Mouse (Mus musculus): Measurements from ENCODE around the gene 1700025G04Rik. TPM values are rescaled to one million over a fixed set of nuclear protein-coding genes. Genes with fewer than 3 reads are reported as not detected.
A peak's percentile ranks its signal among the peaks of the same experiment; 100 is the strongest.

The 1700025G04Rik gene
- polyA plus RNA-seq, 1 experiment from 2014 or later = 8.7 TPM

DNA sequence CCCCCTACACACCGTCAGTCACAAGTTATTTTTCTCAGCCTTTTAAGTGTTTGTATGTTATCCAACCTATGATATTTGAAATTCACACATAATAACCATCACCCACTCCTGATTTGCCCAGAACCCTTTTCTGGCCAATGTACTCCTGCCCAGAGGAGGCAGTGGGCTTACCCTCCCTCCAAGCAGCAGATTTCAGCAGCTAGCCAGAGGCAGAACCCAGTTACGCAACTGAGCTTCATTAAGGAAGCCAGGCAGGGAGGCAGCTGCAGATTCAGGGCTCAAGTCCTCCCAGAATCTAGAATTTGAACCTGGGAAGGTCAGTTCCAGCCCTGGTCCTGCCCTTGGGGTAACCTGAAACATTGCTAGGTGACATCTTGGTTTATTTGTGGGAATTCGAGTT lies 141.9 kb downstream of the 1700025G04Rik start:
- DNase-seq (ENCODE audit: low spot score) = no peak
- H3K9me3 ChIP-seq (ENCODE audit: control insufficient read depth, low read length) = no peaks in the 10 kb centered on the region
- no peak overlapping the region for H3K27ac ChIP-seq (ENCODE audit: low read depth, low read length)
- no peak for ATAC-seq (replicated peaks; ENCODE audit: low FRiP score)
- no peaks in the 10 kb centered on the region for H3K27me3 ChIP-seq (replicated peaks; ENCODE audit: control insufficient read depth, insufficient read depth, low read length)
- no peak overlapping the region for H3K4me3 ChIP-seq (ENCODE audit: low read depth, low read length)
- H3K4me1 ChIP-seq (replicated peaks; ENCODE audit: control insufficient read depth, insufficient read depth, low read length) = peaks cover 12% of the 10 kb centered on the region
- H3K9ac ChIP-seq (ENCODE audit: low read depth, low read length) = no peak overlapping the region
- no peaks in the 10 kb centered on the region for H3K36me3 ChIP-seq (ENCODE audit: control insufficient read depth, insufficient read depth, low read length)
- 49% methylated on average over 3 of the region's 3 CpGs for WGBS
- H3K4me2 ChIP-seq = peak overlapping the region; percentile 26; the same call in 1 of the 2 replicates

DNA sequence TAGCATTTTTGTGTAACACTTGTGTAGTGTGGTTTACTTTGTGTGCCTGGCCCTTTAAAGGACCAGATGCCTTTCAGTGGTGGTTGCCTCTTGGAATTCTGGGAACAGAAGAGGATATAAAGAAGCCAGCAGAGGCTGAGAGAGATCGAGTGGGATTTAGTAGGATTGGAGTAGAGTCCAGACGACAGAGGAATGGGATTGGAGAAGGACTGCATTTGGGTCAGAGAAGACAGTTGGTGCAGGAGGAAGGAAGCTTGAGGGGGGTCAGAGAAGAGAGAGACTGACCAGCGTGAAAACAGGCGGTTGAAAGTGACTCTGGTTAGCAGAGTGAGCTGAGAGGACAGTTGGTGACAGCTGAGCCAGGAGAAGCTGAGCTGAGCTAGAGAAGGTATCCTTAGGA lies 142.4 kb downstream of the 1700025G04Rik start:
- 30% methylated on average over 4 of the region's 4 CpGs for WGBS
- Histone ChIP-seq H3K27ac (ENCODE audit: low read depth, low read length) (no peak overlapping the region), H3K36me3 (ENCODE audit: control insufficient read depth, insufficient read depth, low read length) (no peaks in the 10 kb centered on the region), H3K4me3 (ENCODE audit: low read depth, low read length) (no peak overlapping the region), H3K9me3 (ENCODE audit: control insufficient read depth, low read length) (no peaks in the 10 kb centered on the region), H3K9ac (ENCODE audit: low read depth, low read length) (no peak overlapping the region), H3K4me1 (replicated peaks; ENCODE audit: control insufficient read depth, insufficient read depth, low read length) (peaks cover 12% of the 10 kb centered on the region), H3K27me3 (replicated peaks; ENCODE audit: control insufficient read depth, insufficient read depth, low read length) (no peaks in the 10 kb centered on the region), H3K4me2 (peak overlapping the region; percentile 26)
- DNase-seq (ENCODE audit: low spot score) (no peak), ATAC-seq (replicated peaks; ENCODE audit: low FRiP score) (no peak)

GRCm38 (mm10) chr1:151944457-151945223 lies 145.3 kb downstream of the 1700025G04Rik start:
- ATAC-seq (replicated peaks; ENCODE audit: low FRiP score) = peak; percentile 68; the same call in 1 of the 2 replicates
- Histone ChIP-seq H3K9me3 (ENCODE audit: control insufficient read depth, low read length) (no peaks in the 10 kb centered on the region), H3K9ac (ENCODE audit: low read depth, low read length) (no peak overlapping the region), H3K27me3 (replicated peaks; ENCODE audit: control insufficient read depth, insufficient read depth, low read length) (no peaks in the 10 kb centered on the region), H3K4me1 (replicated peaks; ENCODE audit: control insufficient read depth, insufficient read depth, low read length) (peaks cover 19% of the 10 kb centered on the region), H3K36me3 (ENCODE audit: control insufficient read depth, insufficient read depth, low read length) (no peaks in the 10 kb centered on the region), H3K4me3 (ENCODE audit: low read depth, low read length) (no peak overlapping the region), H3K27ac (ENCODE audit: low read depth, low read length) (no peak overlapping the region), H3K4me2 (no peak overlapping the region)
- DNase-seq (ENCODE audit: low spot score) = no peak
- 36% methylated on average over 10 of the region's 10 CpGs for WGBS

DNA sequence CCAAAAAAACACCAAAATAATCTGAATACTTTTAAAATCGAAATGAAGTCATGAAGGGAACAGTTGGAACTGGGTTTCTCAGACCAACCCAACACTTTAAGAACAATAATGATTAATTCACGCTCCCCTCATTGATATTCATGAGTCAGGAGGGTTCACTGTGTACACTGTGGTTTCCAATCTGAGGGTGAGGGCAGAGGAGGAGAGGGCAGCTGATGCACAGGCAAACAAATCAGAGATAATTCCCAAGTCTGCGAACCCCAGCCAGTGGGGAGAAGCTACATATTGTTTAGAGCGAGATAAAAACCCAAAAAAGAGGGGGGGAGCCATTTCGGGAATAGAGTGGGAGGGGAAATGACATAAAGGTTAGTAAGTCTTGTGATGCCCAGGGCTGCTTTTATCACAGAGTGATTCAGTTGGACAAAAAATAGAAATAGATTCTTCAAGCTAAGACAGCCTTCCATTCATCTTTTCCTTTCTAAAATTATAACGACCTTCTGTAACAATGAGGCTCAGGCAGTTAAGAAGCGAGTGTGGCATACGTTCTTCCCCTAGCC lies 146.2 kb downstream of the 1700025G04Rik start:
- Histone ChIP-seq H3K9me3 (ENCODE audit: control insufficient read depth, low read length) (no peaks in the 10 kb centered on the region), H3K27ac (ENCODE audit: low read depth, low read length) (no peak overlapping the region), H3K4me2 (no peak overlapping the region), H3K4me1 (replicated peaks; ENCODE audit: control insufficient read depth, insufficient read depth, low read length) (peaks cover 22% of the 10 kb centered on the region), H3K36me3 (ENCODE audit: control insufficient read depth, insufficient read depth, low read length) (no peaks in the 10 kb centered on the region), H3K9ac (ENCODE audit: low read depth, low read length) (no peak overlapping the region), H3K4me3 (ENCODE audit: low read depth, low read length) (no peak overlapping the region), H3K27me3 (replicated peaks; ENCODE audit: control insufficient read depth, insufficient read depth, low read length) (no peaks in the 10 kb centered on the region)
- 48% methylated on average over 8 of the region's 8 CpGs for WGBS
- no peak for DNase-seq (ENCODE audit: low spot score)
- ATAC-seq (replicated peaks; ENCODE audit: low FRiP score) = no peak

GRCm38 (mm10) chr1:151942972-151943654 lies 146.8 kb downstream of the 1700025G04Rik start:
- H3K4me3 ChIP-seq (ENCODE audit: low read depth, low read length) = no peak overlapping the region
- H3K9me3 ChIP-seq (ENCODE audit: control insufficient read depth, low read length) = no peaks in the 10 kb centered on the region
- 38% methylated on average over 11 of the region's 11 CpGs for WGBS
- no peaks in the 10 kb centered on the region for H3K36me3 ChIP-seq (ENCODE audit: control insufficient read depth, insufficient read depth, low read length)
- no peak overlapping the region for H3K4me2 ChIP-seq
- H3K27me3 ChIP-seq (replicated peaks; ENCODE audit: control insufficient read depth, insufficient read depth, low read length) = no peaks in the 10 kb centered on the region
- H3K27ac ChIP-seq (ENCODE audit: low read depth, low read length) = no peak overlapping the region
- no peak for ATAC-seq (replicated peaks; ENCODE audit: low FRiP score)
- peaks cover 22% of the 10 kb centered on the region for H3K4me1 ChIP-seq (replicated peaks; ENCODE audit: control insufficient read depth, insufficient read depth, low read length)
- no peak overlapping the region for H3K9ac ChIP-seq (ENCODE audit: low read depth, low read length)
- DNase-seq (ENCODE audit: low spot score) = no peak

- WGBS = 32% methylated on average over 8 of the region's 8 CpGs
Observed at GRCm38 (mm10) chr1:151939987-151940386, 149.9 kb downstream of the 1700025G04Rik start.

GRCm38 (mm10) chr1:151939510-151939909 lies 150.4 kb downstream of the 1700025G04Rik start:
- DNase-seq (ENCODE audit: low spot score) = no peak
- Histone ChIP-seq H3K36me3 (ENCODE audit: control insufficient read depth, insufficient read depth, low read length) (no peaks in the 10 kb centered on the region), H3K4me1 (replicated peaks; ENCODE audit: control insufficient read depth, insufficient read depth, low read length) (peaks cover 20% of the 10 kb centered on the region), H3K4me3 (ENCODE audit: low read depth, low read length) (no peak overlapping the region), H3K9ac (ENCODE audit: low read depth, low read length) (no peak overlapping the region), H3K4me2 (no peak overlapping the region; the same call in 1 of the 2 replicates), H3K27ac (ENCODE audit: low read depth, low read length) (no peak overlapping the region), H3K27me3 (replicated peaks; ENCODE audit: control insufficient read depth, insufficient read depth, low read length) (no peaks in the 10 kb centered on the region), H3K9me3 (ENCODE audit: control insufficient read depth, low read length) (no peaks in the 10 kb centered on the region)
- no peak for ATAC-seq (replicated peaks; ENCODE audit: low FRiP score)
- WGBS = 47% methylated on average over 6 of the region's 6 CpGs

More at GRCm38 (mm10) chr1:151939987-151940386, 149.9 kb downstream of the 1700025G04Rik start:
- Histone ChIP-seq H3K4me3 (ENCODE audit: low read depth, low read length) (no peak overlapping the region), H3K4me2 (peak overlapping the region; percentile 32), H3K36me3 (ENCODE audit: control insufficient read depth, insufficient read depth, low read length) (no peaks in the 10 kb centered on the region), H3K27me3 (replicated peaks; ENCODE audit: control insufficient read depth, insufficient read depth, low read length) (no peaks in the 10 kb centered on the region), H3K9ac (ENCODE audit: low read depth, low read length) (no peak overlapping the region), H3K27ac (ENCODE audit: low read depth, low read length) (no peak overlapping the region), H3K9me3 (ENCODE audit: control insufficient read depth, low read length) (no peaks in the 10 kb centered on the region), H3K4me1 (replicated peaks; ENCODE audit: control insufficient read depth, insufficient read depth, low read length) (peaks cover 22% of the 10 kb centered on the region)
- ATAC-seq (replicated peaks; ENCODE audit: low FRiP score) (peak; percentile 35; the same call in 1 of the 2 replicates), DNase-seq (ENCODE audit: low spot score) (no peak)

- Histone ChIP-seq H3K36me3 (ENCODE audit: control insufficient read depth, insufficient read depth, low read length) (no peaks in the 10 kb centered on the region), H3K27ac (ENCODE audit: low read depth, low read length) (no peak overlapping the region), H3K27me3 (replicated peaks; ENCODE audit: control insufficient read depth, insufficient read depth, low read length) (no peaks in the 10 kb centered on the region), H3K4me3 (ENCODE audit: low read depth, low read length) (no peak overlapping the region), H3K4me2 (no peak overlapping the region), H3K9ac (ENCODE audit: low read depth, low read length) (no peak overlapping the region), H3K4me1 (replicated peaks; ENCODE audit: control insufficient read depth, insufficient read depth, low read length) (no peaks in the 10 kb centered on the region), H3K9me3 (ENCODE audit: control insufficient read depth, low read length) (no peaks in the 10 kb centered on the region)
- no peak for ATAC-seq (replicated peaks; ENCODE audit: low FRiP score)
- DNase-seq (ENCODE audit: low spot score) = no peak
- WGBS = 77% methylated on average over 6 of the region's 6 CpGs
Observed at GRCm38 (mm10) chr1:151933605-151934004, 156.3 kb downstream of the 1700025G04Rik start.

Data from liver, embryonic 11.5 days (tissue).